Mouse (Mus musculus): Measurements from ENCODE around the gene Slc1a7.

The Slc1a7 gene

GRCm38 (mm10) chr4:108055873-108056272 lies 87.7 kb downstream of the Slc1a7 start:
- no peak for DNase-seq

- DNase-seq = no peak
Observed at GRCm38 (mm10) chr4:108057247-108057646, 89.1 kb downstream of the Slc1a7 start.

- DNase-seq = no peak
Observed at GRCm38 (mm10) chr4:108058166-108058565, 90.0 kb downstream of the Slc1a7 start.

- DNase-seq = no peak
Observed at GRCm38 (mm10) chr4:108059601-108060379, 91.7 kb downstream of the Slc1a7 start.

- no peak for DNase-seq
Observed at GRCm38 (mm10) chr4:108060774-108061173, 92.6 kb downstream of the Slc1a7 start.

- no peak for DNase-seq
Observed at GRCm38 (mm10) chr4:108062524-108062923, 94.4 kb downstream of the Slc1a7 start.
